Mouse (Mus musculus) testis, postnatal 10 days (tissue): ENCODE measurements around the gene Aph1b.
"Not testable (repeated sequence)": the region's sequence is repeated elsewhere in the genome, so short reads cannot be mapped to it uniquely, and the experiment has no call there.

Experiments used
- DNase-seq: peaks from one replicate; pipeline ENCODE4 v3.0.0; 2021; ENCODE audit warnings: low spot score

Aph1b gene

DNA sequence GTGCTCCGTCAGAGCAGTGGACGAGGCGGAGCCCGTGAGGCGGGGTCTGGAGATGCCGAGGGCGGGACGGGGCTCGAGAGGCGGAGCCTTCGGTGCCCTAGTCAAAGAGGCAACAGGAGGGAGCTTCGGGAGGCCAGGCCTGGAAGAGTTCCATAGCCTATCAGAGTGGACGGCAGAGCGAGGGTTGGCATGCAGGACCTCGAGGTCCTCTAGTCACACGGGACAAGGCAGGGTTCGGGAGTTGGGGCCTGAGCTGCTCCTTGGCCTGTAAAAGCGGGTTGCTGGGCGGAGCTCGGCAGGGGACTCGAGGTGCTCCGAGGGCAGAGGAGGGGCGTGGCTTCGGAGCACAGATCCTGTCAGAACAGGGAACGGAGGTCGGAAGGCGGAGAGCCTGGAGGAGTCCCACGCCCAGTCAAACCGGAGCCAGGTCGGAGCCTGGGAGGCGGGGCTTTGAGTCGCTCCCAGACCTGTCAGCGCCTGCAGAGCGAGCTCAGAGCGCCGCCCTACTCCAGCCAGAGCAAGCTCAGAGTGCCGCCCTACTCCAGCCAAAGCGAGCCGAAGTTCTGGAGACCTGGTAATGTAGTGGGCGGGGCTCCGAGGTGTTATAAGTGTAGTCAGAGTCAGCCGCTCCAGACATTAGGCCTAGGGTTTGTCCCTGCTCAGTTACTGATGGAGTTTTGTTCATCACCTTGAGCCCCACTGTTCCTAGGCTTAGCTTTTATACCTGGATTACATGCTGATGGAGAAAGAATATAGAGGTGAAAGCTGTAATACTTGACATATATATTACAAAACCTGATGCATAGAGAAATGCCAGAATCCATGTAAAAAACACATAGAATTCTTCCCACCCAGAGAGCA lies at the start of gene Aph1b:
Gene Aph1b (minus strand): TSS at position 27 of the 861 bp plus-strand sequence.
- DNase-seq: peak; percentile 96

DNA sequence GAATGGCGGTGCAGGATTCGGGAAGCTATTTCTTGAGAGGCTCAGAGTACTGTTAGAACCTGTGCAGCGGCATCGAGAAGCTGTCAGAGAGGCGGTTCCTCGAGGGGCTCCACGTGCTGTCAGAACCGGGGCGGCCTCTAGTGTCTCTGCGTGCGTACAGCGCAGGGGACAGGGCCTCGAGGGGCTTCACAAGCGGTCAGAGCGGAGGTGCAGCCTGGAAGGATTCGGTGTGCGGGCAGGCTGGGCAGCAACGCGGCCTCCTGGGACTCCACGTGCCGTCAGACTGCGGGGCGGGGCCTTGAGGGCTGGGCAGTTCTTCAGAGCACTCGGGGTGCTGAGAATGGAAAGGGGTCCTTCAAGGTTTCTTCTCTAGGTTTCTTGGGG lies 39.8 kb upstream of the Aph1b start:
- peak; percentile 74 for DNase-seq

DNA sequence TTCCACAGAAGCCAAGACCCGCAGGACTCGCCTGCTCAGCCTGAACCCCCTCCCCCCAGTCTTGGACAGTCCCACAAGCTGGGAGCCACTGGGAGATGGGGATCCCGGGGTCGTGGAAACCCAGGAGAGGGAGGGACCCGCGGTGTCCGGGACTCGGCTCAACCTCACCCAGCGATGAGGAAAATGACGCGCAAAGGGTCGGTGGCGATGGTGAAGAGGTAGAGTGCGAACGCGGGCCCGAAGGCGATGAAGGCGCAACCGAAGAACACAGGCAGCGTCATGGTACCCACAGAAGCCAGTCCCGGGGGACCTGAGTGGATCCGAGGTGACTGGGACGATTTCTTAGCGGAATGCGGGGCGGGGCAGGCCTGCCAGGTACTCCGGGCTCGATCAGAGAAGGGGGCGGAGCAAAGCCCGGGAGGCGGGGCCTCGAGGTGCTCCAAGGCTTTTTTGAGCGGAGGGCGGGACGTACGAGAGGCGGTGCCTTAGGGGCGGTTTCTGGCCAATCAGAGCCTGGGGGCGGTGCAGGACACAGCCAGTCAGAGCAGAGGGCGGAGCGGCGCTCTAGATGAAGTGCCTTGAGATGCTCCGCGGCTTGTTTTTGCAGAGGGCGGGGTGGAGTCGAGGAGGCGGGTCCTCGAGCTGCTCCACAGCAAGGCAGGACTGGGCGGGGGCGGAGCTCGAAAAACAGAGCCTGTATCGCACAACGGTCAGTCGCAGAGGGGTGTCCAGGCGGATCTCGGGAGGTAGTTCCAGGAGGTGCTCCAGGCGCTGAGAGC lies 39.2 kb upstream of the Aph1b start, which contains the start of gene Aph1c:
Gene Aph1c (minus strand): TSS at position 409 of the 779 bp plus-strand sequence.
- peak; percentile 99 for DNase-seq

DNA sequence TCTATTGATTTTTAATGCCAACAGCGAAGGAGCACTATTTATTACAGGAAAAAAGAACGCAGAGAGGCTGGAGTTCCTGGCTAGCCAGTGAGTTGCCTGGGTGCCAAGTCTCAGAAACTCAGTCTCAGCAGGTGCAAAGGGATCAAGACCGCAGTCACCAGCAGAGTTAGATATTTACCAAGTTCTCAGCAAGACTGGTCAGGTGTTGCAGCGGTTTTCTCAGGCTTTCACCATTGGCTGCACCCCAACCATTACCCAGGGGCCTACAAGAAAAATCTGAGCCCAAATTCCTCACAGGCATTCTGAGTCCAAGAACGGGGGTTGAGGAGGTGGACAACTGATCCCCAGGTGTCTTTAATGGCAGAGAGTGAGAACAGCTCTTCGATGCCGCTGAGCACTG lies 38.6 kb upstream of the Aph1b start:
- no peak for DNase-seq

DNA sequence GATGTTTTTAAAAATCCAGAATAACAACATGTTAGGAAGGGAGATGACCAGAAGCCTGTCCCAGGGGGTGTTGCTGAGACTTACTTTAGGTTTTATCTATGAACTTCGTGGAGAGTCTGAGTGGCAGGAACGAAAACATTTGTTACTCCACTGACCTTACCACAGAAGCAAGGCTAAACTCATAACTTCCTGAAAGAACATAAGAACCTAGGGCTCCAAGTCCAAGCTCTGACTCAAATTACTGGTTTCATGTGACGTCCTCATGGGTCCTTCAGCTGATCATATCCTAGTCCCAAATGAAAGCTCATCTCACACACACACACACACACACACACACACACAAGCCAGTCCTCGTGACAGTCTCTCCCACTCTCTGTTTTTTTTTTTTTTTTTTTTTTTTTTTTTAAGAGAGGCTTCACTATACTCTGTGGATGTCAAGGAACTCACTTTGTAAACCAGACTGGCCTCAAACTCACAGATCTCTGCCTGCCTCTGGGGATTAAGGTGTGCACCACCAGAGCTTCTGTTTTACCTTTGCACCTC lies 37.1 kb upstream of the Aph1b start:
- no peak for DNase-seq

DNA sequence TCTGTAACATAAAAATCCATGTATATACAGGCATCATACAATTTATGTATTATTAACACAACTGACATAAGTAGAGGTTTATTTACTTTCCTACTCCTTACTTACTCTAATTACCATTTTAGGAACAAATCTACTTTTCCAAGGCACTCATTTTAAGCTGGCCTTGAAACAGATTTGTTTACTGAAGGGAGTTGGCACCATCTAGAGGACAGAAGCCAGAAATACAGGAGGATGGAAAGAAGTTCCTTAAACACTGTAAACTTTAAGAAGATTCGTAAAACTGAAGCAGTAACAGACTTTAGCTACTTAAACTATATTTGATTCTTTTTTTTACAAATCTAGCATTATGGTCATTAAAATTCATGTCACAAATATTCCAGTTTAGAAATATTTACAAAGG lies 30.7 kb upstream of the Aph1b start:
- no peak for DNase-seq

DNA sequence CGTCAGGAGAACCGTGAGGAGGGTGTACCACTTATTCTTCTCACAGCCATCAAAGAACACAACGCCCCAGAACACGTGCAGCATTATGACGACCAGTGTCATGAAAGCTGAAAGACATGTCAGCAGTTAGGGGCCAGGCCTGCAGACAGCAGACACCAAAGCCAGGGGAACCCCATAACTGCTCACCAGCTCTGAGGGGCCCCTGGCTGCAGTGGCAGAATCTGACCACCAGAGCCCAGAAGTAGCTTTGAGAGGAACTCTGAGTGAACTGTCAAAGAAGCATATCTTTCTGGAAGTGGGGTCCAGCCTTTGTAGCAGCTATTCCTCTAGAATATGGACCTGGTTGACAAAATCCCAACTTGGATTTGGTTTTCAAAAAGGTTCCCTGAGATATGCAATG lies 27.0 kb upstream of the Aph1b start:
- not testable (repeated sequence) for DNase-seq

DNA sequence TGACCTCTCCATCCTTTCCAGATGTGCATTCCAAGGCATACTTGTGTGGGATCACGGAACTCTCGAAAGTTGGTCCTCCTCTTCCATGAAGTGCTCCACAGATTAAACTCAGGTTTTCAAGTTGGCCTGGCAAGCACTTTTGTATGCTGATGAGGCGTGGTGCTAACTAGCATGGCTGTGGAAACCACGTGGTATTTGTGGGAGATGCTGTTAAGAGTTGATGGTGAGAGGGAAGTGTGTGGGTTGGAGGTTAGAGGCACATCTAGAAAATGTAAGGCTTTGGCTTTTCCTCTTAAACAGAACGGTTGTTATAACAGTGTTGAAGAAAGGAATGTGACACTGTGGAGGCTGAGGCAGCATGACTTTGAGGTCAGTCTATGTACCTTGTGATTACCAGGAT lies 25.7 kb upstream of the Aph1b start:
- no peak for DNase-seq

DNA sequence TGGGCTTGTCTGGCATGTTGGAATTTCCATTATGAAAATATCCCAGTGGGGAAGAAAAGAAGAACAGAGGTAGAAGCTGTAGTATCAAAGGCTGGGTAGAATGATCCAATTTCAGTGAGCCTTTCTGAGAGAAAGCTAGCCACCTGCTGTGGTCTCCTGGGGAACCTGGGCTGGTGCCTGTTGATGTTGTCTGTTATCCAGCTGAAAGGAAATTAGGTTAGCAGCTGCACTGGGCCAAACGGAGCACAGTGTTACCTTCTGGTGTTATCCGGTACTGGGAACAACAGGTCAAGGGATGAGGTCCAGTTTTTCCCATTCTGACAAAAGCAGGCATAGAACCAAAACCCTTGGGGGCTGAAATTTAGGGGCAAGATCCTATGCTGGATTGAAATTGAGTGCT lies 18.1 kb upstream of the Aph1b start:
- no peak for DNase-seq

DNA sequence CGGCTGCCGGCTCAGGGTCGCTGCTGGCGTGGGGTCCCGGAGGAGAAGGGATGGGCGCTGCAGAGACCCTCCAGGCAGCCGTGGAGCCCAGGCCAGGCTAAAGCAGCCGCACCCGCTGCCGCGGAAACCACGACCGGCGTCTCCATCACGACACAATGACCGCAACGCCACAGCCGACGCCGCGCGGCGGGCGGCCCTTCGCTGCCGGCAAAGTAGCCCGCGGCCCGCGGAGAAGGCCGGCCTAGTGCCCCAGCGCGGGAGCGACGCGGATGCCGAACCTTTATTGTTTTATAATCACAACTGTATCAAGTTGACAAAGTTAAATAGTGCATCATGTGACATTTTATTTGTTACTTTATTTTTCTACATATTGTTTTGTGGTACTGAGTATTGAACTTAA lies 10.7 kb upstream of the Aph1b start:
- not testable (repeated sequence) for DNase-seq

DNA sequence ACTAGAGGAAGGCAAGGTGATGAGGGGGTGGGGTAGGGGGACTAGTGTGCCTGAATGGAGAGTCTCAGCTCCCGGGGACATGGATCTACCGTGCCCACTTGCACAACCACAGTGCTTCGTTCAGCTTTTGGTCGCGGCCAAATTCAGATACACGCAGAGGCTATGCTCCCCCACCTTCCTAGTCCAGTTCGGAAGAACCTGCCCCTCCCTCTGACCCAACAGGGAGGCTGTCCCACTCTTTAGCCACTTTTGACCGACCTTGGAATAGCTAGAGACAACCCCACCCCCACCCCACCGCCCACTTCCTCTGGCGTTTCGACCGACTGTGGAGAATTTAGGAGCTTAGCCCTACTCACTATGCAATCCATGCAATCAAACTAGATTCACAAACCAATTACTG lies 6.7 kb upstream of the Aph1b start:
- no peak for DNase-seq

DNA sequence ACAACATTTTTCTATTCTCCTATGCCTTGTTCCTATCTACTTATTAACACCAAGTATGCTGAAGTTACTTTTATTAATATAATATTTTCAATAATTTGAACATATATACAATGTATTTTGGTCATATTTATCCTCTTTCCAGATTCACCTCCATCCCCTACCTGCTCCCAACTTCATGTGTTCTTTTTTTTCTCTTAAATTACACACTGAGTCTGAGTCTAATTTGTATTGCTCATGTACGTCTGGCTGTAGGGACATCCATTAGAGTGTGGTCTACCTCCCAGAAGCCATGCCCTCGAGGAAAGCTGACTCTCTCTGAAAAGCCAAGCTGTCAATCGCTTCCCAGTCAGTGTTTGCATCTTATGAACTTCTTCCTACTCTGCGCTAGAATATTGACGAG lies 1.4 kb upstream of the Aph1b start, which contains the start of gene Gm10647:
Gene Gm10647 (plus strand): TSS at position 301 of the 400 bp plus-strand sequence.
- no peak for DNase-seq

DNA sequence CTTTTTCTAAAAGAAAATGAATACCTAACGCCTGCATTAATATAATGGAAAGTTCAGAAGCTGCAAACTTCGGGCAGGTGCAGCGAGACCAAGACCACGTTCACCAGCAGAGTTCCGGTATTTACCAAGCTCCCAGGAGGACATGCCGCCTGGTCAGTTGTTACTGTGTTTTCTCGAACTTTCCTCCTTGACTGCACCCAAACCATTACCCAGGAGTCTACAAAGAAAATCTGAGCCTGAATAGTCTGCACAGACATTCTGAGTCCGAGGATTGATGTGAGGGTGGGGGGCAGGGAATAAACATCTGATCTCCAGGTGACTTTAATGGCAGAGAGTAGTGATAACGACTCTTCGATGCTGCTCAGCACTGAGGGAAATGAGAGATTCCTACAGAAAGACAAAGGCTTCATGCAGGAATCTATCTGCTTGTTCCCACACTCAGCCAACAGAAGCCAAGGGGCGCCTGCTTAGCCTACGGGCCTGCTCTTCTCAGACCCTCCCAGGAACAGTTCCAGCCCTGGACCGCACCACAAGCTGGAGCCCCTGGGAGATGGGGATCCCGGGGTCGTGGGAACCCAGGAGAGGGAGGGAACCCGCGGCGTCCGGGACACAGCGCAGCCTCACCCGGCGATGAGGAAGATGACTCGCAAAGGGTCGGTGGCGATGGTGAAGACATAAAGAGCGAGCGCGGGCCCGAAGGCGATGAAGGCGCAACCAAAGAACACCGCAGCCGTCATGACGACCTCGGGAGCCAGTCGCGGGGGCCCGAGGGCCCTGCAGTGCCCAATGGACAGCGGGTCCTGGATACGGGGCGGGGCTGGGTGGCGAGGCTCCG lies 444 bp downstream of the Aph1b start:
- no peak for DNase-seq

DNA sequence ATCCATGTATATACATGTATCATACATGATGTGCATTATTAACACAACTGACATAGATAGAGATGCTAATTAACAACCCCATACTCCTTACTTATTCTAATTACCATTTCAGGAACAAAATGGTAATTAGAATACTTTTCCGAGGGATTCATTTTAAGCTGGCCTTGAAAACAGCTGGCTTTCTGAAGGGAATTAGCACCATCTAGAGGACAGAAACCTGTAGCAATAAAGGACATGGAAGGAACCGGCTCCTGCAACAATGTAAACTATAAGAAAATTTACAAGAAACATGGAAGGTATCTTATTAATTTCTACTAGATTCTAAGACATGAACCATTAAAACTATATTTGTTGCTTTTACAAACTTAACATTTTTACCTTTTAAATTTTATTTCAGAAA lies 7.5 kb downstream of the Aph1b start:
- no peak for DNase-seq

DNA sequence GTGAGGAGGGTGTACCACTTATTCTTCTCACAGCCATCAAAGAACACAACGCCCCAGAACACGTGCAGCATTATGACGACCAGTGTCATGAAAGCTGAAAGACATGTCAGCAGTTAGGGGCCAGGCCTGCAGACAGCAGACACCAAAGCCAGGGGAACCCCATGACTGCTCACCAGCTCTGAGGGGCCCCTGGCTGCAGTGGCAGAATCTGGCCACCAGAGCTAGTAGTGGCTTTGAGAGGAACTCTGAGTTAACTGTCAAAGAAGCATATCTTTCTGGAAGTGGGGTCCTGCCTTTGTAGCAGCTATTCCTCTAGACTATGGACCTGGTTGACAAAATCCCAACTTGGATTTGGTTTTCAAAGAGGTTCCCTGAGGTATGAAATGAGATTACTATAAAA lies 10.7 kb downstream of the Aph1b start:
- DNase-seq: not testable (repeated sequence)

DNA sequence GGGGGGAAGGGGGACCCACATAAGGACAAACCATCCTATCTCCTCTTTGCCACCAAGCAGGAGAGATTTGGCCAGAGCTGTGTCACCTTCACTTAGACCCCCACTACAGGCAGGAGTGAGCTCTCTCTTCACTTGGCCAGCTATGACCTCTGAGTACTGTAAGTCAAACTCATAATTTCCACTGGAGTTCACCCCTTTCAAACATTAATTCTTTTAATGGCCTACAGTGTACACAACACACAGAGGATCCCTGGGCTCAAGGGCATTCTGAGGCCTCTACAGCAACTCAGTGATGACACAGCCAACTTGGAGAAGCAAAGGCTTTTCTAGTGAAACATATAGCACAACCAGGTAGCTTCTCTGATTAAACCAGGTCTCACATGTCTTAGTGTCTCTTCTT lies 24.6 kb downstream of the Aph1b start:
- DNase-seq: no peak

DNA sequence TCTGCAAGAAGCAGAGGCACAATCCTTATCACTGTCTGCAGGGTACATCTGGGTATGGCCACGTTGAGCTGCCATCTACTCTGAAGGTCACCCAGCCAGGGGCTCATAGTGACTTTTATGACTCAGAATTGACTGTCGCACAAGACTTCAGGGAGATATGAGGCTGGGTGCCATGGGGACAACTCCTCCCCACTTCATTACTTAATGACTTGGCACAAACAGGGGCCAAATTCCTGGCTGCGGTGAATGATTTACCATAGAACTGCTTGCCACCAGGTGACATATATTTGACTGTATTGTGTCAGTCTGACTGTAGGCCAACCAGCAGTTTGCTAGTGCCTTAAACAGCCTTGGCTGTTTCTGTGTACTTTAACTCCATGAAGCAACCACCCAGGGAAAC lies 26.0 kb downstream of the Aph1b start:
- no peak for DNase-seq

DNA sequence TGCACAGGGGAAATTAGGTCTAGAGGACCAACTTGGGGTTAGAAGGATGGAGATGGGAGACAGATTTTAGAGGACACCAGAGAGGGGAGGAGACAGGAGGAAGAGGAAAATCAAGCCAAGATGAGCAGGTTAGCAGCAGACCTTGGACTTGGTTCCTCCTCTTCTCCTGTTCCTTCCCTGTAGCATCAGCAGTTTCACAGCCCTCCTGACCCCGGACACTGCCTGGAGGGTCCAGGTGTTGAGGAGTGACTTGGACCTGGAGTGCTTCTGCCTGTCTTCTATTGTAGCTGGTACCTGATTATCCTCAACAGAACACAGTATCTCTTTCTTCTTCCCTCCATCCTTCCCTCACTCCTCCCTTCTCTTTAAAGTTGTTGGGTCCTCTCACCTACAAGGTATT lies 26.6 kb downstream of the Aph1b start:
- no peak for DNase-seq

DNA sequence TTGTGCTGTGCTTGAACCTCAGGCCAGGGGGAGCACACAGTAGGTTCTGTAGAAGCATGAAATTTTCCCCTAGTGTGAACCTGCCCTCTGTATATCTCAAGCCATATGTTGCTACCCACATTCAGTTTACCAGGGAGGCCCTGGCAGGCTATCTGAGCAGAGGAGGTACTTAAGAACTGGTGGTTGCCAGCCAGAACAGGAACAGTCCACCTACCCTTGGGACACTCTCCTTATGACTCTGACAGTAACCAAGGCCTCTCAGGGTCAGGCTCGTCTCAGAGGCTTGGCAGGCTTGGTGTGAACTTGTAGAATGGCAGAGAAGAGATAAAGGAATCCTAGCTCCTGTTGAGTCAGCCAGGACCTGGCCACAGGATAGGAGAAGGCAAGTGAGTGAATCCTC lies 34.3 kb downstream of the Aph1b start:
- no peak for DNase-seq

DNA sequence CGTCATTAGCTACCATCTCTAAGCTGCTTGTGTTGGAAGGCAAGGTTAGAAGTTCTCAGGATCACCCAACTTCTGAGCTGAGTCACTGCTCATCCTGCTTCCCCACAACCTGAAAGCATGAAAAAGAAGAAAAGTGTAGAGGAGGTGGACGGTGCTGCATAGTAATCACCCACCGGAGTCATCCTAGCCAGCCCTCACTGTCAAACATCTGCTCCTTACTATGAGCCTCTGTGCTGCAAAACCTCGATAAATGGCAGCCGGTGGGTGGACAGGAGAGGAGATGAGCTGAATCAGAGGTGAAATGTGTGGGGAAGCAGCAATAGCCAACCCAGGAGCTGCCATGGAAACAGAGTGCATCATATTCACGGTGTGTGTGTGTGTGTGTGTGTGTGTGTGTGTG lies 42.4 kb downstream of the Aph1b start:
- DNase-seq: no peak

DNA sequence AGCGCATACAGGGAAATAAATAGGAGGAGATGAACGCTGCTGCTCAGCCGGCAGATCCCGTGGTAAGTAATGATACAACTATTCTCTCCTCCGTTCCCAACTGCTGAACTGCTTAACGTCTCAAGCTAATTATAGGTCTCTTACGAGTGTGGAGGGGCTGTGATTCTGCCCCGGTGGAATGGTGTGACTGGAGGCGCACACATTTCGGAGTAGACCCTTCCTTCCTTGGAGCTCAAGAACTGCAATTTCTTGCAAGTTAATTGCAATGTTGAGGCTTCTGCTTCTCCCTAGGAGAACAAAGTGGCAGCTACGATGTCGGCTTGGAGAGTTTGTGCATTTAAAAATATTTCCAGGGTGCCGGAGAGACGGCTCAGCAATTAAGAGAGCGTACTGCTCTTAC lies 46.9 kb downstream of the Aph1b start:
- no peak for DNase-seq

DNA sequence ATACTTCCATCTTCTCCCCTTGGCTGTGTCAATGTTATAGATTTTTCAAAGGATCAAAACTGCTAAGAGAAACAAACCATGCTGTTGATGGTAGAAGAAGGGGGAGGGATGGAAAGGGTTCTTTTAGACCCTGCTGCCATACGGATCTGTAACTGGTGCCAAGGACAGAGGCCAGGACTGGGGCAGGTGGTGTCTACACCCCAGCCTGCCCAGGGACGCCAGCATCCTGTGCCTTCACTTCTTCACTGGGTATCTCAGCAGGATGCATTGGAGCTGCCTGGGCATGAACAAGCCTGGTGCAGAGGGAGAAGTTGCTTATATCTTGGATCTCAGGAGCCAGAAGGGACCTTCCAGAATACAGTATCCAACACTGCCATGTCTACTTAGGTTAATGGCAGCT lies 50.8 kb downstream of the Aph1b start:
- DNase-seq: no peak
